Mouse (Mus musculus) thymus, adult 2 months (tissue): ENCODE measurements around the gene Ranbp1. TPM values are rescaled to one million over a fixed set of nuclear protein-coding genes. Genes with fewer than 3 reads are reported as not detected.
"Not testable (repeated sequence)": the region's sequence is repeated elsewhere in the genome, so short reads cannot be mapped to it uniquely, and the experiment has no call there.

Experiments used
- DNase-seq: peaks from one replicate; pipeline ENCODE4 v3.0.0; 2021
- H3K27ac ChIP-seq: fragments of 200-500 bp; 2 replicates; pipeline ENCODE4 v1.5.1; 2012; ENCODE audit warnings: low read length, control low read depth; ENCODE audit not compliant: control insufficient read depth, insufficient read depth
- H3K27me3 ChIP-seq: fragments of 200-500 bp; 2 replicates; pipeline ENCODE4 v1.6.1; 2012; ENCODE audit warnings: mild to moderate bottlenecking, low read length, moderate library complexity, mixed read lengths; ENCODE audit not compliant: control insufficient read depth, insufficient read depth
- H3K36me3 ChIP-seq: fragments of 200-500 bp; 2 replicates; pipeline ENCODE4 v1.6.1; 2012; ENCODE audit warnings: mild to moderate bottlenecking, low read length, moderate library complexity; ENCODE audit not compliant: control insufficient read depth, insufficient read depth
- H3K4me1 ChIP-seq: fragments of 200-500 bp; replicated peaks from 2 replicates; pipeline ENCODE4 v1.6.1; 2012; ENCODE audit warnings: low read length; ENCODE audit not compliant: control insufficient read depth, insufficient read depth
- H3K4me3 ChIP-seq: fragments of 200-500 bp; 2 replicates; pipeline ENCODE4 v1.5.1; 2012; ENCODE audit warnings: mild to moderate bottlenecking, low read length, control low read depth, moderate library complexity; ENCODE audit not compliant: control insufficient read depth, insufficient read depth
- CTCF ChIP-seq: fragments of 200-500 bp; IDR thresholded peaks from 2 replicates; pipeline ENCODE4 v1.5.1; 2012; ENCODE audit warnings: mild to moderate bottlenecking, control low read depth, low read length, moderate library complexity, borderline replicate concordance; ENCODE audit not compliant: control insufficient read depth, poor library complexity, insufficient read depth; ENCODE audit errors: extremely low read depth
- POLR2A ChIP-seq: fragments of 200-500 bp; IDR thresholded peaks from 2 replicates; pipeline ENCODE4 v1.6.1; 2012; ENCODE audit warnings: mild to moderate bottlenecking, low read length, control low read depth, moderate library complexity; ENCODE audit not compliant: control insufficient read depth, poor library complexity, insufficient read depth; ENCODE audit errors: extremely low read depth
- WGBS: fragments of 180-500 bp; shearing (Covaris S2); methylation state at CpG from one replicate; pipeline ENCODE4 v1.1.7; 2018; 5-methylcytosine and 5-hydroxymethylcytosine counted together
- polyA plus RNA-seq: library from polyadenylated mRNA; depleted of rRNA; stranded (reverse); fragments of >200 nt; gene quantifications from 2 replicates; pipeline ENCODE4 v1.2.3, GENCODE M21; 2012; rRNA removed

Gene Ranbp1
- polyA plus RNA-seq, 1 experiment, result 81.8 TPM

- Histone ChIP-seq H3K4me3 (no peak overlapping the region), H3K27me3 (no peaks in the 10 kb centered on the region), H3K36me3 (no peaks in the 10 kb centered on the region), H3K4me1 (no peaks in the 10 kb centered on the region), H3K27ac (no peak overlapping the region)
- no peak for DNase-seq
- 95% methylated on average over 6 of the region's 6 CpGs for WGBS
- TF ChIP-seq POLR2A, result no peak
- no peak for TF ChIP-seq CTCF
Measured at GRCm38 (mm10) chr16:18197881-18198280, 50.7 kb downstream of the Ranbp1 start.

GRCm38 (mm10) chr16:18195561-18195960 lies 53.0 kb downstream of the Ranbp1 start:
- WGBS, result 82% methylated on average over 3 of the region's 3 CpGs
- H3K4me3 ChIP-seq, DNase-seq, H3K27ac ChIP-seq, H3K27me3 ChIP-seq, H3K36me3 ChIP-seq, H3K4me1 ChIP-seq: not testable (repeated sequence)

- H3K4me1 ChIP-seq, result no peaks in the 10 kb centered on the region
- H3K36me3 ChIP-seq, result no peaks in the 10 kb centered on the region
- no peaks in the 10 kb centered on the region for H3K27me3 ChIP-seq
- H3K4me3 ChIP-seq, result no peak overlapping the region
- DNase-seq, result no peak
- H3K27ac ChIP-seq, result no peak overlapping the region
- 54% methylated on average over 5 of the region's 5 CpGs for WGBS
- TF ChIP-seq POLR2A, result no peak
- no peak for TF ChIP-seq CTCF
Measured at GRCm38 (mm10) chr16:18195068-18195467, 53.5 kb downstream of the Ranbp1 start.

- Histone ChIP-seq H3K27ac (no peak overlapping the region), H3K27me3 (no peaks in the 10 kb centered on the region), H3K4me1 (no peaks in the 10 kb centered on the region), H3K36me3 (no peaks in the 10 kb centered on the region), H3K4me3 (no peak overlapping the region)
- no peak for TF ChIP-seq POLR2A
- no peak for TF ChIP-seq CTCF
- DNase-seq, result no peak
- WGBS, result 90% methylated on average over 15 of the region's 15 CpGs
Measured at GRCm38 (mm10) chr16:18194208-18194985, 54.1 kb downstream of the Ranbp1 start.

GRCm38 (mm10) chr16:18191006-18191405 lies 57.5 kb downstream of the Ranbp1 start:
- H3K27me3 ChIP-seq, result no peaks in the 10 kb centered on the region
- TF ChIP-seq CTCF, result no peak
- no peak for TF ChIP-seq POLR2A
- no peak overlapping the region for H3K27ac ChIP-seq
- no peaks in the 10 kb centered on the region for H3K36me3 ChIP-seq
- no peak for DNase-seq
- no peak overlapping the region for H3K4me3 ChIP-seq
- H3K4me1 ChIP-seq, result no peaks in the 10 kb centered on the region
- WGBS, result 97% methylated on average over 2 of the region's 2 CpGs

Other genes with a start within 250 kb of the Ranbp1 start
- gene Dgcr6, start 195.9 kb downstream of the Ranbp1 start, polyA plus RNA-seq, result 110 and 117 TPM in 2 replicates
- 74.1 and 84.2 TPM in 2 replicates for gene Prodh, start 158.5 kb downstream of the Ranbp1 start, polyA plus RNA-seq
- gene Rtn4r, start 121.1 kb downstream of the Ranbp1 start, polyA plus RNA-seq, result 5.7 and 6.6 TPM in 2 replicates
- gene Ccdc188, start 30.9 kb downstream of the Ranbp1 start, polyA plus RNA-seq, result 0.08 TPM in 2 replicates
- 316 and 374 TPM in 2 replicates for gene Zdhhc8, start 13.6 kb downstream of the Ranbp1 start, polyA plus RNA-seq
- gene Trmt2a, start 53 bp downstream of the Ranbp1 start, polyA plus RNA-seq, result 96.3 and 98.4 TPM in 2 replicates
- not detected in 2 replicates for gene Gm49776, start 9.6 kb upstream of the Ranbp1 start, polyA plus RNA-seq
- 70.0 and 79.3 TPM in 2 replicates for gene Dgcr8, start 40.5 kb upstream of the Ranbp1 start, polyA plus RNA-seq
- gene Tango2, start 99.4 kb upstream of the Ranbp1 start, polyA plus RNA-seq, result 53.7 and 67.3 TPM in 2 replicates
- 52.3 and 56.0 TPM in 2 replicates for gene Arvcf, start 99.5 kb upstream of the Ranbp1 start, polyA plus RNA-seq
- gene Txnrd2, start 177.7 kb upstream of the Ranbp1 start, polyA plus RNA-seq, result 10.6 and 10.7 TPM in 2 replicates
- gene Comt, start 178.1 kb upstream of the Ranbp1 start, polyA plus RNA-seq, result 104 and 108 TPM in 2 replicates
- gene Gnb1l, start 250.0 kb upstream of the Ranbp1 start, polyA plus RNA-seq, result 38.7 and 48.9 TPM in 2 replicates